Mouse (Mus musculus): ENCODE measurements at regions not wholly inside any gene's neighbourhood (a gene's known extent, or its start where the extent isn't known, plus 50 kb on each side); places are given as distances from the start of the nearest gene placed in this dataset.
A peak's percentile ranks its signal among the peaks of the same experiment; 100 is the strongest.

- Histone ChIP-seq H3K9me3 (no peaks in the 10 kb centered on the region), H3K27ac (no peak overlapping the region), H3K36me3 (replicated peaks) (no peaks in the 10 kb centered on the region), H3K27me3 (peaks cover 25% of the 10 kb centered on the region), H3K4me3 (replicated peaks) (no peak overlapping the region), H3K4me2 (no peak overlapping the region), H3K9ac (no peak overlapping the region), H3K4me1 (peaks cover 13% of the 10 kb centered on the region)
- WGBS, result 62% methylated on average over 9 of the region's 9 CpGs
- ATAC-seq (ENCODE audit: low FRiP score), result no peak
Measured at GRCm38 (mm10) chr9:100359934-100360716, 126.5 kb downstream of the Il20rb start.

GRCm38 (mm10) chr9:100357553-100357952, 129.0 kb downstream of the Il20rb start:
- Histone ChIP-seq H3K4me1 (peaks cover 13% of the 10 kb centered on the region), H3K9ac (no peak overlapping the region)
- WGBS, result 11% methylated on average over 12 of the region's 12 CpGs

DNA sequence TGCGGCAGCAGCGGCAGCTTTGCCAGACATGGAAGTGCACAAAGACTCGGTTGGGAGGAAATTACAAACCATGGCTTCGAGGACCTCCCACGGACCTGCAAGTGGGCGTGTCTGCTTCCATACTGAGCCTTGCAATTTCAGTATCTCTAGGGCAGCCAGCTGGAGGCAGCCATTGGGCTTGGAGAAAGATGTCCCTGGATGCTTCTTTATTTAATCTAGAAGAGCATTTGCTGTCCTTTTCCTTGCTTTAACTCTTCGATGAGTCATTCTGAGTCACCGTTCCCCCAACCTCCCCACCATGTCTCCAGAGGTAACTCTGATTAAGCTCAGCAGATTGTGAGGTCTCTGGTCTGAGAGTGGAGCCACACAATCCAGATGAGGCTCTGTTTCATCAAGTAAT, 145.8 kb downstream of the Il20rb start:
- 74% methylated on average over 8 of the region's 8 CpGs for WGBS
- Histone ChIP-seq H3K4me3 (replicated peaks) (no peak overlapping the region), H3K4me1 (no peaks in the 10 kb centered on the region), H3K36me3 (replicated peaks) (no peaks in the 10 kb centered on the region), H3K9me3 (no peaks in the 10 kb centered on the region), H3K9ac (no peak overlapping the region), H3K27me3 (no peaks in the 10 kb centered on the region), H3K27ac (no peak overlapping the region), H3K4me2 (no peak overlapping the region)
- no peak for ATAC-seq (ENCODE audit: low FRiP score)

More at GRCm38 (mm10) chr9:100357553-100357952, 129.0 kb downstream of the Il20rb start:
- no peak for ATAC-seq (ENCODE audit: low FRiP score)
- Histone ChIP-seq H3K4me2 (peak overlapping the region; percentile 33), H3K9me3 (no peaks in the 10 kb centered on the region), H3K27me3 (peaks cover 25% of the 10 kb centered on the region), H3K27ac (no peak overlapping the region), H3K4me3 (replicated peaks) (no peak overlapping the region), H3K36me3 (replicated peaks) (no peaks in the 10 kb centered on the region)

- Histone ChIP-seq H3K27me3 (no peaks in the 10 kb centered on the region; the same call in 1 of the 2 replicates), H3K4me3 (replicated peaks) (no peak overlapping the region), H3K9me3 (0 out of 2 replicates have a peak, but pooled peaks cover 5% of the 10 kb centered on the region), H3K9ac (no peak overlapping the region), H3K27ac (no peak overlapping the region), H3K4me1 (peaks cover 6% of the 10 kb centered on the region; the same call in 1 of the 2 replicates), H3K4me2 (no peak overlapping the region), H3K36me3 (replicated peaks) (no peaks in the 10 kb centered on the region)
- no peak for ATAC-seq (ENCODE audit: low FRiP score)
- 77% methylated on average over 5 of the region's 5 CpGs for WGBS
Measured at GRCm38 (mm10) chr9:100307765-100308164, 178.8 kb downstream of the Il20rb start.

DNA sequence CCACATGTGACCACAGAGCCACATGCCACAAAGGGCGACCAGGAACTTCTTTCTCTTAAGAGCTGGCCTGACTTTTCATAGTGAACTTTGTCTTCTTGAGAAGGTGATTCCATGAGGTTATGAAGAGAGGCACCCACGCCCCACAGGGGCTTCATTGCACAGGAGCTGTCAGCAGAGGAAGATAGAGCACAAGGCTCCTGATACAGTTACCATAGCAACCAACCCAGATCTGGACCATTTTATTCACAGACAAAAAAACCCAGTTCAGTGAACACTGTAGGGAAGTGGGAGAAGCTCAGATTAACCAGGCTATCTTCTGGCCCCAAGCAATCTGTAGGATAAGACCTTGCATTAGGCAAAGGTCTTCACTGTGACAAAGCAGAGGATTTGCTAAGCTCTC, 179.2 kb downstream of the Il20rb start:
- H3K27me3 ChIP-seq, result no peaks in the 10 kb centered on the region; the same call in 1 of the 2 replicates
- H3K4me2 ChIP-seq, result no peak overlapping the region
- no peak overlapping the region for H3K27ac ChIP-seq
- H3K4me3 ChIP-seq (replicated peaks), result no peak overlapping the region
- no peak for ATAC-seq (ENCODE audit: low FRiP score)
- WGBS, result 61% methylated on average over 2 of the region's 2 CpGs
- H3K36me3 ChIP-seq (replicated peaks), result no peaks in the 10 kb centered on the region
- H3K9me3 ChIP-seq, result 0 out of 2 replicates have a peak, but pooled peaks cover 5% of the 10 kb centered on the region
- H3K4me1 ChIP-seq, result peaks cover 2% of the 10 kb centered on the region; the same call in 1 of the 2 replicates
- no peak overlapping the region for H3K9ac ChIP-seq

DNA sequence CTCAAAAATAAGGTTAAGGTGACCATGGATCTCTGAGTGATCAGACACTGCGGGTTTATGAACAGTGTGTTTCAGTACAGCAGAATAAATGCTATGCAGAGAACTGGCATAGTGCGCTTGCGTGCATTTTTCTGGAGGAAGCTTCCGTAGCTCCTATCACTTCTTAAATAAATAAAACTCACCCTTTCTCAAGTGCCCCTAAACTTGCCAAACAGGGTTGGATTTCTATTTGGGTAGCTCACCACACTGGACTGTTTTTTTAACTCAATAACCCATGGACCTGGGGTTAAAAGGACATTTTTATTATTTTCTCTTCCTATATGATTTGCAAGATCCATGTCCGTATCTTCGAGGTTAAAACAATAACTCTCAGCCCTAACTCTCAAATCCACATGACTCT, 182.8 kb downstream of the Il20rb start:
- H3K36me3 ChIP-seq (replicated peaks), result no peaks in the 10 kb centered on the region
- H3K27me3 ChIP-seq, result no peaks in the 10 kb centered on the region; the same call in 1 of the 2 replicates
- peaks cover 6% of the 10 kb centered on the region; the same call in 1 of the 2 replicates for H3K4me1 ChIP-seq
- H3K27ac ChIP-seq, result no peak overlapping the region
- 86% methylated on average over 6 of the region's 6 CpGs for WGBS
- no peak overlapping the region for H3K9ac ChIP-seq
- no peaks in the 10 kb centered on the region for H3K9me3 ChIP-seq
- no peak overlapping the region for H3K4me2 ChIP-seq
- no peak for ATAC-seq (ENCODE audit: low FRiP score)
- H3K4me3 ChIP-seq (replicated peaks), result no peak overlapping the region

- Histone ChIP-seq H3K9ac (no peak overlapping the region), H3K4me1 (peaks cover 6% of the 10 kb centered on the region), H3K36me3 (replicated peaks) (no peaks in the 10 kb centered on the region), H3K4me3 (replicated peaks) (no peak overlapping the region), H3K4me2 (no peak overlapping the region), H3K27me3 (no peaks in the 10 kb centered on the region; the same call in 1 of the 2 replicates), H3K27ac (no peak overlapping the region), H3K9me3 (no peaks in the 10 kb centered on the region)
- WGBS, result 46% methylated on average over 12 of the region's 12 CpGs
- ATAC-seq (ENCODE audit: low FRiP score), result no peak
Measured at GRCm38 (mm10) chr9:100301613-100302012, 185.0 kb downstream of the Il20rb start.

- no peak for ATAC-seq (ENCODE audit: low FRiP score)
- 89% methylated on average over 13 of the region's 13 CpGs for WGBS
Measured at GRCm38 (mm10) chr9:100277361-100277760, 209.2 kb downstream of the Il20rb start.

GRCm38 (mm10) chr9:100266528-100267387, 219.8 kb downstream of the Il20rb start:
- no peaks in the 10 kb centered on the region for H3K9me3 ChIP-seq
- peak overlapping the region; percentile 50; the same call in 1 of the 2 replicates for H3K27ac ChIP-seq
- peaks cover 41% of the 10 kb centered on the region for H3K27me3 ChIP-seq
- H3K4me2 ChIP-seq, result peak overlapping the region; percentile 47
- peaks cover 24% of the 10 kb centered on the region for H3K4me1 ChIP-seq
- H3K36me3 ChIP-seq (replicated peaks), result no peaks in the 10 kb centered on the region
- WGBS, result 6% methylated on average over 16 of the region's 16 CpGs
- peak; percentile 65; the same call in 1 of the 2 replicates for ATAC-seq (ENCODE audit: low FRiP score)
- no peak overlapping the region for H3K9ac ChIP-seq
- H3K4me3 ChIP-seq (replicated peaks), result peak overlapping the region; percentile 11; the same call in 1 of the 2 replicates

More at GRCm38 (mm10) chr9:100277361-100277760, 209.2 kb downstream of the Il20rb start:
- no peak overlapping the region for H3K9ac ChIP-seq
- no peaks in the 10 kb centered on the region for H3K9me3 ChIP-seq
- peaks cover 9% of the 10 kb centered on the region for H3K4me1 ChIP-seq
- no peak overlapping the region for H3K4me2 ChIP-seq
- no peak overlapping the region for H3K4me3 ChIP-seq (replicated peaks)
- H3K36me3 ChIP-seq (replicated peaks), result no peaks in the 10 kb centered on the region
- H3K27ac ChIP-seq, result no peak overlapping the region
- peaks cover 58% of the 10 kb centered on the region for H3K27me3 ChIP-seq

DNA sequence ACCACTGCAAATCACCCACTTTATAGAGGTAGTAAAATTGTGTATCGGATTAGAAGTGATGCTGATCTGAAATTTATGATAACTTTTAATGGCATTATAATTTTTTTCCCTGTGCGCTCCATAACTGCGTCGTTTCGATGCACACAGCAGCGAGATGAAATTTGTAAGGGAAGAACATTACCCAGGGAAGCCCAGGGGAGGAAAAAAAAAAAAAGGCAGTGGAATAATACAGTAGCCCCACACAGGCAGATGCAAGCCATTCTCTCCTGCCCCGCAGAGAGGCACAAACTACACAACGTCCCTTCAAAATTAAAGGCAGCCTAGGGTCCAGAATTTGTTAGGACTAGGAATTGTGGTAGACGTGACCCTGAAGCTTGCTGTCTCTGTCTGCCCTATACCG, 234.2 kb downstream of the Il20rb start:
- 82% methylated on average over 10 of the region's 10 CpGs for WGBS
- Histone ChIP-seq H3K9me3 (no peaks in the 10 kb centered on the region), H3K4me3 (replicated peaks) (no peak overlapping the region), H3K4me2 (no peak overlapping the region), H3K4me1 (no peaks in the 10 kb centered on the region), H3K36me3 (replicated peaks) (no peaks in the 10 kb centered on the region), H3K27ac (no peak overlapping the region), H3K9ac (no peak overlapping the region), H3K27me3 (peaks cover 31% of the 10 kb centered on the region)
- ATAC-seq (ENCODE audit: low FRiP score), result no peak

Measured in forebrain, embryonic 12.5 days (tissue).